Mouse (Mus musculus) thymus, postnatal 14 days (tissue): Measurements from ENCODE around the gene Gsto2.
"Not testable (repeated sequence)": the region's sequence is repeated elsewhere in the genome, so short reads cannot be mapped to it uniquely, and the experiment has no call there.

ENCODE experiments used
- DNase-seq: peaks from one replicate; pipeline ENCODE4 v3.0.0; 2021

Gsto2 gene

DNA sequence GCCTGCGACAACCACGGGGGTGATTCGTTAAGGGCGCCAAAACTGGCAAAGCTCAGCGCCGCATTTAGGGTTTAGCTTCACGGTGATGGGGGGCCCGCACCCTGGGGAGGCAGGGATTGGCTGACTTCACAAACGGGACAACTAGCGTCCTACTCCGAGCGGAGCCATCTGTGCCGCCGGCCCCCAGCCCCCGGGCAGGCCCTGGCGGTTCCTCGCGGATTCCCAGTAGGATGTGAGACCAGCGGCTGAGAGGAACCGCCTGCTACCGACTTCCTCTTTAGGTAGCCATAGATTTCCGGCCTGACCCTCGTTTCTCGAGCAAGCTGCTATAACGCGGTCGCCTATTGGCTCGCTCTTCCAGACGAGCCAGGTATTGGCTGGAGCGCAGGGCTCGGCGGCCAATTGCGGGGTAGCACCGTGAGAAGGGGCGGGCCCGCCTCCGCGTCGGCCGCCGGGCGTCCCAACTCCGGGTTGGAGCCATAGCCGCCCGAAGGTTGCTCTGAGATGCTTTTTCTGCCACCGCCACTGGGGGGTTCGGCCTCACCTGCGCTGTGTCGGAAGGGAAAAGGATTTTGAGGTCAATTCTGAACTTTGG is at the start of gene Gsto2:
Gsto2 (plus strand) TSS at position 182 of the 595 bp plus-strand sequence.
- DNase-seq = peak; percentile 96

DNA sequence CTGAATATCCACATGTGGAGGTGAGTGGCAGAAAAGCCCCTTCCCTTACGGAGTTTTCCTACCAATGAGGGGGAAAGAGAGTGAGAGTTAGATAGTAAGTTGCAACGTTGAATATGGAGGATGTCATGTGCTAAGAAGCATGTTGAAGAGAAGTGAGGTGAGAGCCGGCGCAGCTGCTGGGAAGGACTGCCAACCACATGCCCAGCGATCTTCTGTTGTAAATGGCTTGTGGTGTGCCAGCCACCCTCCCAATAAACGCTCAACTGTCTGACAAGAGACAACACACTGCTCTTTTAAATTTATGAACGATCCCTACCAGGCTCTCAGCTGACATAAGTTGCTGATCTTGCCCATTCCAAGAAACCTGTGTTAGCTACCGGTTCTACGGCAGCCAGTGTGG is 47.6 kb upstream of the Gsto2 start:
- no peak for DNase-seq

DNA sequence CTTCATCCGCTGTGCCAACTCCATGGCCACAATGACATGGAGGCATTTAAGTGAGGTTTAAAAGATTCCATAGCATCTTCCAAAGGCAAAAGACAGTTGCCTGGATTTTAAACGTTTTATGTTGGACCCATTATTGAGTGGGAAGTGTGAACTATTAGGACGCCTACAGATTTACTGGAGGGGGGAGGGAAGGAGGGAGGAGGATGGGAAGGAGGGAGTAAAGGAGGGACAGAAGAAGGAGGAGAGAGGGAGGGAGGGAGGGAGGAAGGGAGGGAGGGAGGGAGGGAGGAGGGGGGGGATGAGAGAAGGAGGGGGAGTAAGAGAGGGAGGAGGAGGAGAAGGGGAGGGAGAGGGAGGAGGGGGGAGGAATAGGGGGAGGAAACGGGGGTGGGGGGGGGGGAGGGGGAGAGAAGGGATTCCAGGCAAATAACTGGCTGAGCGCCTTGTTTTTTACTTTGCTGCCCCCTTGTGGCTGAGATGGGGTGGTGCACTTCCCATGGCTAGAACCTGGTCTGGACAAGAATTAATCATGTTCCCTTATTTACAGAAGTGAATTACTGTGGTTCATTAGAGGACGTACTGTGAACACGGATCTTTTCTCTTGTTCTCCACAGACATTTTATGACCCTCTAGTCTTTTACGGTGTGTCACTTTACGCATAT is 44.4 kb upstream of the Gsto2 start:
- peak; percentile 65 for DNase-seq

DNA sequence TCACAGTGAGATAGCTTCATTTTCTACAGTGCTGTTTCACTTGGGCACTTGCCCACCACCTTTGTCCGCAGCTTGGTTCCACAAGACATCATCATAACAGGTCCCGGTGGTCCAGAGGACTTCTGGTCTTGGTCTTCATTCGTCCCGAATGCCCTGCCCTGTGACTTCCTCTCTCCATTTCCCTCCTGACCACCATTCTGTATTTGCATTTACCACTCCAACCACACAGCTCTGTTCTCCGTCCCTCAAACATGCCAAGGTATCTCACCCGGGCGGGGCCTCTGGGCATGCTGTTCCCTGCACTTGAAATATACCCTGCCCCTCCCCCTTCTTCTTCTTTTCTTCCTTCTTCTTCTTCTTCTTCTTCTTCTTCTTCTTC is 43.9 kb upstream of the Gsto2 start:
- no peak for DNase-seq

DNA sequence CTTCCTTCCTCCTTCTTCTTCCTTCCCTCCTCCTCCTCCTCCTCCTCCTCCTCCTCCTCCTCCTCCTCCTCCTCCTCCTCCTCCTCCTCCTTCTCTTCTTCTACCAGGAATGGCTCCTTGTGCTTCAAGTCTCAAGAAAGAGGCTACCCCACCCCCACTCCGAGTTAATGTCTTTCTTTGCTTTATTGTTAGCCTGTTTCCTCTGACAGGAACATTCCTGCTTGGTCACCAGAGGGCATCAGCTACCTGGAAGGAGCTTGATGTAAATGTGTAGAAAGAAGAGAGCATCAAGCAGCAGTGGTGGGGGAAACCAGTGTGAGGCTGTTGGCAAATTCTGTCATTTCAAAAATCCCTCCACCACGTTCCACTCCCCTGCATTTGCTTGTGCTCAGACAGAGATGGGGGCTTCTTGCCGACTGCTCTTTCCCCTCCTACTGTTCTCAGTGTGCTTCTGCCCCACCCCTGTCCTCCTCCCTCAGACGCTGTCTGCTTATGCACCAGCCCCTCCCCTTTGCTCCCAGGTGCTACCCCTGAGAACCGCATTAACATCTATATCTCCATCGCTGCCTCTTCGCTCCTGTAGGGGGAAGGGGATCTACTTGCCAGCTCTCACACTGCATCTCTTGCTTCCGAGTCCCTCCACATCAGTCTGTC is 43.1 kb upstream of the Gsto2 start:
- DNase-seq = no peak

DNA sequence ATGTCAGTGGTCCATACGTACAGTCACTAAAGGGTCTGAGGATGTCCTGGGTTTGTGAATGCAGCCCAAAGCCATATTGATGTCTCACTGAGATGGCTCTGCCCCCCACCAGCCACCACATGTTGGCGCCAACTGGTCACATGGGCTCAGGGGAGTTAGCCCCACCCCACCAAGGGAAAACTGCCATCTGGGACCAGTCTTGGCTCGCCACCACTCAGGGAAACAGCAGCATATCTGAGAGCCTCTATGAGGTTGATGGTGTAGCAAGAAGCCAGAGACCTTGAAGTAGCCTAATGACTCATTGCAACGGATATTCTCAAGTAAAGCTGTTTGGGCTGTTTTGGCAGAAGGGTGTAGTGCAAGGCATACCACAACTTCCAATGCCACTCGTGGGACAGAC is 41.3 kb upstream of the Gsto2 start:
- no peak for DNase-seq

DNA sequence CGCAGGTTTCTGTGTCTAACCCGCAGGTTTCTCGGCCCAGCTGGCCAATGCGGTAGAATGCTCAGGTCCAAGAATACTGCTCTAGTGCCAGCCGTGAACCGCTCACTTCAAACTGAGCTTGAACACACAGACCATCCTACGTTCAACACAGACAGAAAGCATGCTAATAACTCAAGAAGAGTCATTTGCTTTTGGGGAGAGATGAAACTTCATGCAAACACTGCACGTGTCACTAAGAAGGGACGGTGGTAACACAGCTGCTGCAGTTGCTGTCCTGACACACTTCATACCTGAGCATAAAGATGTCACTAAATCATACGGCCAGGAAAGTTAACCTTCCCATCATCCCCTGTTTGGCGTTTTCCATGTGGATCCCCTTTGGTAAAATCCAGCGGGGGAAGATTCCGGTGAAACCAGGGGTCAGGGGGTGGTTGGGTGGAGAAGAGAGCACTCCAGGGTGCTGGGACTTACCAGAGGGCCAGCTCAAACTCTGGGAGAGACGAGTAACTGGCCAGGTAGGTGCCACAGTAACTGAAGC is 35.4 kb upstream of the Gsto2 start:
- no peak for DNase-seq

DNA sequence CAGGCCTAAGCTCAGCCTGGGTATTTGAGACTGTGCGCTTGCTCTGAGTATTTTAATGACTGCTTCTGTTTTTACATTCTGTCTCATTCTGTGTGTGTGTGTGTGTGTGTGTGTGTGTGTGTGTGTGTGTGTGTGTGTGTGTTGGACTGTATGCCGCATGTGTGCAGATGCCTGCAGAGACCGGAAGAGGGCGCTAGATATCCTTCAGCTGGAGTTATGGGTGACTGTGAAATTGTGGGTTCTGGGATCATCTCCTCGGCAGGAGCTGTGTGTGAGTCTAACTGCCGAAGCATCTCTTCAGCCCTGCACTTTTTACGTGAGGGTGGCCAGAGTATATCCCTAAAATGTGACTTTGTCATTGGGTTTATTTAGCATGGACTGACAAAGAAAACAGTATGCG is 34.2 kb upstream of the Gsto2 start:
- DNase-seq = no peak

DNA sequence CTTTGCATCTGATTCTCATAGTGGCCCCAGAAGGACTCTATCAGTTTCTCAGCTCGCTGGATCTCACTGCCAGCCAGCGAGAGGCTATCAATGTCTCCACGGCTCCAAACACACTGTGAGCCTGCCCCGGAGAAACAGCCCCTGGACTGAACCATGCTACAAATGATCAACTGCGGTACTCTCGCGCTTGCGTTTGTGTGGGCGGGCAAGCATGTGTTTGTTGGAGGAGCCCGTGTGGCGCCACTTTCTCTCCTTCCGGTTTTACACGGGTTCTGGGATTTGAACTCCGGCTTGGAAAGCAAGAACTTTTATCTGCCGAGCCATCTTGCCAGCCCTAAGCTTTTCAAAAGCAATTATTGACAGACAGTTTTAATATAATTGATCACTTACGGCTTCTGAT is 33.0 kb upstream of the Gsto2 start:
- no peak for DNase-seq

DNA sequence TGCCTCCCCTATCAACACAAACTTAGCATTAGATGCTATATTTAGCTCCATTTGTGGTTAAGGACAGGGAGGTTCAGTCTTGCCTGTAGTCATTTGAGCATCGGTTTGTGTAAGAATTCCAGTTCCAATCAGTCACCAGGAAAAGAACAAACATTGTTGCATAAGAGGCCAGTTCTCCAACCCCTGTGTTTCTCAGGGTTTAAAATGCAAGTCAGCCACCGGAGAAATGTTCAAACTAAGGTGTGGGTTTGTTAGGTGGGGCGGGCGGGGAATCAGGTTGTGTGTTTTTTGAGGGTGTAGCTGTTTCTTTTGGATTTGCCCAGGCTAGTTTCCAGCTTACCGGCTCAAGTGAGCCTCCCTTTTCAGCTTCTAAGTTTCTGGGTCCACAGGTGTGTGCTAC is 30.7 kb upstream of the Gsto2 start:
- no peak for DNase-seq

DNA sequence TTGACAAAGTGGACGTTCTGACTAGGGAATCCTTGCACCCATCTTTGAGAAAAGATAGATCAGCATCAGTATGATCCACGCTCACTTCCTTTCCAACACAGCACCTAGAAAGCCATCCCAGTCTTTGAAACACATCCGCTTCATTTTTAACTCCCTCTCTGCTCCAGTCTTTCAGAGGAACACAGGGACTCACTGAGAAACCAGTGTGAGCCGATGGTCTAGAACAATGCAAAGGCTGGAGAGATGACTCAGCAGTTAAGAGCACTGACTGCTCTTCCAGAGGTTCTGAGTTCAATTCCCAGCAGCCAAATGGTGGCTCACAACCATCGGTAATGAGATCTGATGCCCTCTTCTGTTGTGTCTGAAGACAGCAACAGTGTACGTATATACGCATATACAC is 29.6 kb upstream of the Gsto2 start:
- no peak for DNase-seq

DNA sequence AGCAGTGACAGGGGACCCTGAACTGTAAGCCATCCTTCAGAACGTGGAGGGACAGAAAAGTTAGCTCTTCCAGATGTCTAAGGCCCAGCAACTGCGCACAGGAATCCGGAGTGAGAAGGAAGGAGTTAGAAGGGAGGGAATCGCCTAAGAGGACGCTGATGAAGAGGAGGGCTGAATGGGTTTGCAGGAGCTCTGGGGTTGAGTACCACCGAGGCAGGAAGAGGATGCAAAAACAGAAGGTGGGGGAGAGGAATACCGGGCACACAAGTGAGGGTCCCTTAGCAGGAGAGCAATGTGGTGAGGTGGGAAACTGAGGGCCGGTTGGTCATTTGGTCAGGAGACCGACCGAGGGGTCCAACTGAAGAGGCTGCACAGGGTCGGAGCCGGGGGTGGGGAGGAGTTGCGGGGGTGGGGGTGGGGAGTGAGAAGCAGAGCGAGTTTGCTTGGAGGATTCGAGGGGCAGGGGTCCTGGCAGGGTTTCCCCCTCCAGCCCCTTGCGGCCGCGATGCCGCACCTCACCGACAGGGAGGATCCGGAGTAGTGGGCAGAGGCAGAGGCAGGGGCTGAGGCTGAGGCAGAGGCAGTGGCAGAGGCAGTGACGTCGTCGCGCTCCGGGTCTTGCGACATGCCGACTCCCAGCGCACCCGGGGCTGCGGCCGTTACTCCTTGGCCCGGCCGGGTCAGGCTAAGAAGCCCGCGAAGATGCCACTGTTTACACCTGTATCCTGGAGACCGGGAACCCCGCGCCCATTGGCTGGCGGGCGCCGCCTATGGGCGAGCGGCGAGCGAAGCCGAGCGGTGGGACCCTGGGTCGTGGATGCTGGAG is 28.4 kb upstream of the Gsto2 start:
- peak; percentile 75 for DNase-seq

DNA sequence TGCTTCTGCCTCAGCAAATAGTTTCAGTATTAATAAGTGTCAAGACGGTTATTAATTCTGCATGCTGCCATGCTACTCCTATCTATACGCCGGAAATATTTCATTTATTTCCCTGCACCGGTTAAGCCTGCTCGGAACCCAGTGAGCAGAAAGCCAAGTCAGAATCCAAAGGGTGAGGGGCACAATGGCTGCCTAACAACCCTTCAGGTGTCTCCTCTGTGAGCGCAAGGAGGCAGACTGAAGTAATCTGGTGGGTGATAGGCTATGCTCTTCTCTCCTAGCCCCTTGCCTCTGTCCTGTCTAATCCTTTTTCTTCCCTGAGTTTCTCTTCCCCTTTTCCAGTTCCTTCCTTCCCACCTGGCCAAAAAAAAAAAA is 27.8 kb upstream of the Gsto2 start:
- DNase-seq = no peak

DNA sequence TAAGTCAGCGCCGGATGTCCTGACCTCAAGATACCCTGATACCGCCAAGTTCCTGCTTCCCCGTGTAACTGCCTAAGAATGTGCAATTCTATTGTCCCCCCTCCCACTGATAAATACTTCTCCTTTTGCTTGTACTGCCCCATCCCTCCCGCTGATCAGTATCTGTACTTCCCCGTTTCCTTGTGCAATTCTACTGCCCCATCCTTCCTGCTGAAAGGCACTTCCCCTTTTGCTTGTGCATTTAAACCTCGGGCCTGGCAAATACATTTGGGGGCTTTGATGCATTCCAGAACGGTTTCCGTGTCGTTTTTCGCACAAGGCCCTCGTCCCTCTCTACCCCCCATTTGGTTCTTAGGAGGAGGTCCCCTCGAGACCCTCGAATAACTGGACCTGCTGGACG is 24.1 kb upstream of the Gsto2 start:
- DNase-seq = not testable (repeated sequence)

DNA sequence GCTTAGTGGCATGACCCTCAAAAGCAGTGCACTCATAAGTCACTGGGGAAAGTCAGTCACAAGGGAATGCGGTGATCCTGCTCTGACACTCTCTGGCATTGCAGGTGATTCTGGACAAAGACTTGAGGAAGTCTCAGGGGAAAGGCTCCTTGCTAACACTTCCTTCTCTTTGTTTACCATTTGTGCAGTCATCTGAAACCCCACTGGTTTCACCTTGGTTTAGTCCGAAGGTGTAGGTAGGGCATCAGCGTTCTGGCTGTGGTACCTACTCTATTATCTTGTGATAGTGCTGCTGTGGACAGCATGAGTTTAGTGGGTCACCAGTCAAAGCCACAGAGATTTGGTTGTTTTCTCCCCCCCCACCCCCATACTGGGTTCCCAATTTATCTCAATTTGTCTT is 15.6 kb upstream of the Gsto2 start:
- DNase-seq = no peak

DNA sequence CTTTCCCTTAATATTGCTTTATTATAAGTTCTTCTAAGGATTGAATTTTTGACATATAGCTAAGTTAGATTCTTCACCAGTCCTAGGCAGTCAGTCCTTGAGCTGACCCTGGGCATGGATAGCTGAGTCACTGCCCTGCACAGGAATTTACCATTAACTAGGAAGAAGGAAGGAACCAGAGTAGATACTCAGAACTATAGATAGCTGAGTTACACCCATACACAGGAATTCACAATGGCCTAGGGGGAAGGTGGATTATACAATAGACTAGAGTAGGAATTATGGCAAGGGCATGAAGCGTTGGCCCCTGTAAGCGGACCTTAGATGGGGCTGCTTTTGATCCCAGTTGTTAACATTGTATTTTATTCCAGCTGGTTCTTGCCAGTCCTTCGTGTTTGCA is 13.2 kb upstream of the Gsto2 start:
- not testable (repeated sequence) for DNase-seq

DNA sequence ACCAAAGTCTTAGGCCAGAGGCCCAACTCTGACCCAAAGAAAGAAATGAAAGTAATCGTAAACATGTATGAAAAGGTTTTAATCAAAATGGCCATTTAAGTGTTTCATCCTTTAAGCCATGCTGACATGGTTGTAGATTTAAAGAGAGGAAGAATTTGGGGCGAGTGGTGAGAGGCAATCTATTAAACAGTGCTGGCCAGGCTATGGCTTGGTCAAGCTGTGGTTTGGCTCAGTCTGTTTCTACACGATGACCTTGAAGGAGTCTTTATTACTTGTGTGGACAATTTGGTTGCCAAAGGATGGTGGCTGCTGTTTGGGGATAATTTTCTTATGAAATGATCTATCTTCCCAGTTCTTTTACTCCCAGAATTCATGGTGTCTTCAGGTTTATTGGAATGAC is 12.3 kb upstream of the Gsto2 start:
- DNase-seq = no peak

DNA sequence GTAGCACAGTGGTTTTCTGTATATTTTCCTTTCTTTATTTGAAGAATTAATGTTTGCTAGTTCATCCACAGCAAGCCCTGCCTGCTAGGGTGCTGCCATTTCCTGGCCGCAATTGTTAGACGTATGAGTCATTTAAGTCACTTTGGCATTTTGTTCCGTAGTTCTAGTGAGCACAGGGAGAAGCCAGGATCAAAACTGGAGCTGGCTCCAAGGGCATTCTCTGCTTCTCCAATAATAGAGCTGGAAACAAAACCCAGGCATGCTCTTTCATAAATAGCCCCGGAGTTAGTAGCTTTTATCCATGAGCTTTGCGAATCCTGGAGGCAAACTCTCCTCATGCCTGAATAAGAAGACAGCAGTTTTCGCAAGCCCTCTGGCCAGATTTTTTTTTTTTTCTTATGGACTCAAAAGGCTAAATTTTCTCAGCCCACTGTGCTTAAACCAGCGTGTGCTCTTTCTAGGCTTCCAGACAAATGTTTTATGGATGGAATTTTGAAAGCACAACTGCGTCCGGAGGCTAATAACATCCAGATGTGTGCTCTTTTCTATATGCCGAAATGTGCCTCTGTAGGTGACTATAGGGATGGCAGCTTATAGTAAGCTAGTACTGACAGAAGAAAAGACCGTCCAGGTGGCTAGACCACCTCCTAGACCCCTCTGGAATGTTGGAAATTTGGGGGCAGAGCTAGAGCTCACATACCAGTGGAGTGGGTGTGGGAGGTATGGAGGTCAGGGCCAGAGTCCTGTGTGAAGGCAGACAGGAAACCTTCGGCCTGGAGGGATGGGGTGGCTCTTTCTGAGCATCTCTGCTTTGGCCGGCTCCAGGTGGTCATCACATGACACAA is 11.2 kb upstream of the Gsto2 start:
- DNase-seq = no peak

DNA sequence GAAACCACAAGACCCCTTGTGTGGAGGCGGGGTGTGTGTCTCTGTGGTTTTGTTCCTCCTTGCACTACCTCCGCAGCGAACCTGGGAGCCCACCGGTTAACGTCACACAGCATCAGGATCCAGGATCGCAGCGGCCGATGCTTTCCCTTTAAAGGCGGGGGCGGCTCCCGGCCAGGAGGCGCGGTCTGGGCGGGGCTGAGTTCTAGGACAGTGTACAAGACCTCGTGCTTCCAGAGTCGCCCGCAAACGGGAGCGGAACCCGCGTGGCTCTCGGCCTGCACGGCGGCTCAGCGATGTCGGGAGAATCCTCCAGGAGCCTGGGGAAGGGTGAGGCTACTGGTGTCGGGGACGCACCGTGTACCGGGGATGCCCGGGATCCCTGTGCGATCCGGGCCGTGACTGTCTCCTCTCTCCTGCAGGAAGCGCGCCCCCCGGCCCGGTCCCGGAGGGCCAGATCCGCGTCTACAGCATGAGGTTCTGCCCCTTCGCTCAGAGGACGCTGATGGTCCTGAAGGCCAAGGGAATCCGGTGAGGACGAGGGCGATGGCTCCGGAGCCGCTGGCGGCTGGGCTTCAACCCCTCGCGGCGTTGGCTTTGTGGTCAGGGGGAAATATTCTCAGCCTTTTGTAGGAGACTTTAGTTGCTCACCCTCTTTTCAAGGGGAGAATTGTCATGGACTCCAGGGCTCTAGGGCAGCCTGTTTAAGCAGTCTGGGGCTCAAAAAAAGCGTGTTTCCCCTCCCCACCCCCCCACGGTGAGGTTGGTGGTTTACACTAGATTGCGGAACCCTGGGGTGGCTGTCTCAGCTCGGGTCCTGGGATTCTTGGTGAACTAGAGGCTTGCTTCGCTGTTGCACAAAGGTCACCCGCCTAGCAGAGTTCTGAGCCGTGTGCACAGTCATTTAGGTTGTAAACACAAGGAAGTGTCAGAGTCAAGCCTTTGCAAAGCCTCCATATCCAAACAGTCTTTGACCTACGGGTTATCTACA is 10.2 kb upstream of the Gsto2 start, which contains the start of gene Gsto1:
Gsto1 (plus strand) TSS at position 175 of the 988 bp plus-strand sequence.
- DNase-seq = peak; percentile 63

DNA sequence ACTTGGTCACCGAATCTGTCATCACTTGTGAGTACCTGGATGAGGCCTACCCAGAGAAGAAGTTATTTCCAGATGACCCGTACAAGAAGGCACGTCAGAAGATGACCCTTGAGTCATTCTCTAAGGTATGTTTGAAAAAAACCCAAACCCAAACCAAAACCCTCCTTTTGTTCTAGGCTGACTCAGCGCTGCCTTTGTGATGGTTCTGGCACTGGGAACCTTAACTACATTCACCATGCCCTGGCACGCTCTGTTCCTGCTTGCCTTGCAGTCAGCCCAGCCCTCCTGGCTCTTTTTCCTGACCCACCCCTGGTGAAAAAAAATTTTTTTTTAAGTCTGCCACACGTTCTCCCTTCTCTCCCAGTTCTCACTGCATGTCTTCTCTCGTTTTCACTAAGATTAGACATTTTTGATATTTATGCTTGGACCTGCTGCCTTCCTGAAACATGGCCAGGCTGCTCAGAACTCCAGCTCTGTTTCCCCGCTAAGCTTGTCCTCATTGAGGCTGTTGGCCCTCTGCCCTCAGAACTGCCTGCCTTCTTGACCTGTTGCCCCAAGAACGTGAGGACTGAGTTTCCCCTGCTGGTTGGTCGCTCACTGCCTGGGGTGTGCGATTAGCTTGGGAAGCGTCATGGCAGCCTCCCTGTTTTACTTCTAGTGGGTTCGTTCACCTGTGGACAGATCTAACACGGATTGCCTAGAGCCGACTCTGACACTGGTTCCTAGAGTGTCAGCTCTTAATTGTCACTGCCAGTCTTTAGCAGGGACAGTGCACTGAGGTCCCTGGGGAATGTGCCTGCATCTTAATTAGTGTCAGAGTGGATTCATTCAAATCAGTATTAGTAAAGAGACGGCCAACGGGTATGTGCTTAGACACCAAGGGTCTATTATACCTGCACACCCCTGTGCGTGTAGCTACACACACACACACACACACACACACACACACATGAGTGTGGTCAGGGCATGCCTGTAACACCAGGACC is 7.1 kb upstream of the Gsto2 start:
- no peak for DNase-seq
